Mouse (Mus musculus) forebrain, embryonic 12.5 days (tissue): ENCODE measurements around the gene Atxn10. TPM values are rescaled to one million over a fixed set of nuclear protein-coding genes. Genes with fewer than 3 reads are reported as not detected.
"Not testable (repeated sequence)": the region's sequence is repeated elsewhere in the genome, so short reads cannot be mapped to it uniquely, and the experiment has no call there.

Experiments
- ATAC-seq: fragments of 200-750 bp; cut with Nextera tagmentation; 2 replicates; pipeline ENCODE4 v1.8.0; 2017; ENCODE audit warnings: moderate TSS enrichment; ENCODE audit not compliant: low FRiP score
- H3K27ac ChIP-seq: fragments of 300-500 bp; sonication (generic); 2 replicates; pipeline ENCODE4 v1.5.1; 2016; ENCODE audit warnings: mild to moderate bottlenecking
- H3K27me3 ChIP-seq: fragments of 300-500 bp; sonication (generic); 2 replicates; pipeline ENCODE4 v1.6.1; 2016; ENCODE audit warnings: mild to moderate bottlenecking
- H3K36me3 ChIP-seq: fragments of 300-500 bp; sonication (generic); replicated peaks from 2 replicates; pipeline ENCODE4 v1.6.1; 2016; ENCODE audit warnings: mild to moderate bottlenecking
- H3K4me1 ChIP-seq: fragments of 300-500 bp; sonication (generic); 2 replicates; pipeline ENCODE4 v1.6.1; 2016
- H3K4me2 ChIP-seq: fragments of 300-500 bp; sonication (generic); 2 replicates; pipeline ENCODE4 v1.6.1; 2016; ENCODE audit warnings: mild to moderate bottlenecking, moderate library complexity
- H3K4me3 ChIP-seq: fragments of 300-500 bp; sonication (generic); replicated peaks from 2 replicates; pipeline ENCODE4 v1.5.1; 2016; ENCODE audit warnings: mild to moderate bottlenecking
- H3K9ac ChIP-seq: fragments of 300-500 bp; sonication (generic); 2 replicates; pipeline ENCODE4 v1.6.1; 2016; ENCODE audit warnings: mild to moderate bottlenecking
- H3K9me3 ChIP-seq: fragments of 300-500 bp; sonication (generic); 2 replicates; pipeline ENCODE4 v1.6.1; 2016
- WGBS: fragments of 180-500 bp; shearing (Covaris S2); methylation state at CpG from one replicate; pipeline ENCODE4 v1.1.7; 2016; 5-methylcytosine and 5-hydroxymethylcytosine counted together
- polyA plus RNA-seq: library from polyadenylated mRNA; unstranded; fragments of >200 nt; fragmentation: Nextera tagmentation; extraction: Ambion mirVana; gene quantifications from 2 replicates; pipeline ENCODE4 v1.2.1, GENCODE M21; 2016

The Atxn10 gene
- polyA plus RNA-seq, 1 experiment from 2014 or later: 407 TPM

DNA sequence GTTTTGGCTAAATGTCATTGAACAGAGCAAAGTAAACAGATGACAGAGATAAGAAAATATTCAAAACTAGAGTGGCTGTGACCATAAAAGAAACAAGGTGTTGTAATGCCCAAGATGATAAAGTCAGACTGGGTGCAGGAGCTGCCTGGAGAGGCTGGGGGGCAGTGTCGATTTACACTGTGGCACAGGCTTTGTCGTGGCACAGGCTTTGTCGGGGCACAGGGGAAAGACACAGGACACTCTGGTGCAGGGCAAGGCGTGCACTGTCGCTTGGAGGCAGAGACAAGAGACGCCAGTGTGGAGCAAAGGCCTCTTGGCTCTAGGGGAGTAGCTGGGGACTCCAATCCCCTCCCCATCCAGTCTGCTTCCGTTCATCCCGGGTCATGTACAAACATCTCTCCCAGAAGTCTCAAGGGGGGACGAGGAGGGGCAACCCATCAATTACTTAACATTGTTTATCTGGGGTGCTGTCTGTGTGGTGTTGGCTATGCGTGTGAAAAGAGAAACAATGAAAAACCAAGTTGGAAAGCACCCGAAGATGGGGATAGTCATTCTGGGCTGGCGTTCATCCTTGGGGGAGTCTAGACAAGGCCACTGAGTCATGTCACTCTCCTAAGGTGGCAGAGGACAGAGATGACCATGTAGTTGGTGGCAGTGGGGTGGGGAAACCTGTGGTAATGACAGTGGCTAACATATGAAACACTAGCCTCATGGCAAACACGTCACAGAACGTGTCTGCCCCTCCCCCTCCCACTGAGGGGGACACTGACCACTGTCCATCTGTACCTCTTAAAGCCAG, 19.5 kb upstream of the Atxn10 start:
- no peak for ATAC-seq
- Histone ChIP-seq H3K27ac (no peak overlapping the region), H3K4me2 (no peak overlapping the region), H3K4me1 (peaks cover 21% of the 10 kb centered on the region), H3K9me3 (no peaks in the 10 kb centered on the region), H3K36me3 (no peaks in the 10 kb centered on the region), H3K27me3 (peaks cover 12% of the 10 kb centered on the region; the same call in 1 of the 2 replicates), H3K4me3 (no peak overlapping the region), H3K9ac (no peak overlapping the region)
- WGBS: 65% methylated on average over 14 of the region's 14 CpGs

DNA sequence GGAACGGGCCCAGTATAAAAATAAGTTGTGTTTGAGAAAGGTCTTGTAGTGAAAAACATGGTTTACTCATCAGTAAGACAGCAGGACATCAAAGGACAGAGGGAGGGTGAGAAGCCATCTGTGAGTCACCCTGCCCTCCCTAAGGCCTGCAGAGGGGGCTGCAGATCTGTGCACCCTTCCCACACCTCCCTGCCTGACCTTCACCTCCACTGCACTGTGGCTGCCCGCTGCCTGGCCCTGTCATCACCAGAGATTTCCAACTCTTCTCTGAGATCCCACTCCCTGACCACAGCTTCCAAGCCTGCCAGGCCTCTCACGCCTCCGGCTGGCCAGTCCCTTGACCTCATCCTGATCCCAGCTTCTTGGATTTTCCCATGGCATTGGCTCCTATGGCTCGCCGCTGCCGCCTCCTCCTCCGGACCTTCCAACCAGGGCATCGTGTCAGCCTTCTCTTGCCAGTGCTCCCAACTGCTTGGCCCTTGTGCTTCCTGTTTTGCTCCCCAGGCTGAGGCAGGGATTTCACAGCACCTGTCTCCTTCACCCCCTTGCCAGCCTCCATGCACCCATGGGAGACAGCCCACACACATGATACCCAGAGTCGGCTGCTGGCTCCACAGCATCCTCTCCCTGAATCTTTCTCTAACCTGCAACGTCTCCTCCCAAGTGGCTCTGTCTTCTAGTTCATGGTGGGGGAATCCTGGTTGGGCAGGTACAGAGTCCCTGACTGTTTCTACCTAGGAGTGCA, 15.9 kb upstream of the Atxn10 start:
- H3K4me1 ChIP-seq: peaks cover 13% of the 10 kb centered on the region
- H3K9ac ChIP-seq: no peak overlapping the region
- peaks cover 12% of the 10 kb centered on the region; the same call in 1 of the 2 replicates for H3K27me3 ChIP-seq
- H3K4me2 ChIP-seq: no peak overlapping the region
- no peaks in the 10 kb centered on the region for H3K9me3 ChIP-seq
- H3K4me3 ChIP-seq: no peak overlapping the region
- no peak for ATAC-seq
- H3K27ac ChIP-seq: no peak overlapping the region
- 81% methylated on average over 11 of the region's 11 CpGs for WGBS
- no peaks in the 10 kb centered on the region for H3K36me3 ChIP-seq

DNA sequence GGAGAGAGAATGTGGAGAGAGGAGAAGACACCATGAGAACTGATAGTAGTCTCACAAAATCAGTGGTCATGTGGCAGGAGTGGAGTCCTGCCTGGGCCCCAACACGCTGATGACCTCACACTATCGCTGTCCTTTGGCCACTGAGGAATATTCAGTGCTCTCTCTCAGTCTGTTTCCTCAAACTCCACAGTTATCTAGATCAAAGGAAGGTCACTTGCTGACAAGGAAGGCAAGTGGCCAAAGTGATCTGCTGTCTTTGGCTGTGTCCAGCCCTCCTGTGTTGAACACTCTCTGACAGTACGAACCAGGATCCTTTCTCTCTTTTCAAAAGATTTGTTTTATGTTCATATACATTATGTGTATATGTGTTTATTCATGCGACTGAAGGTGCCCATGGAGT, 12.8 kb upstream of the Atxn10 start:
- Histone ChIP-seq H3K4me2 (no peak overlapping the region), H3K27me3 (peaks cover 2% of the 10 kb centered on the region; the same call in 1 of the 2 replicates), H3K36me3 (no peaks in the 10 kb centered on the region), H3K4me3 (no peak overlapping the region), H3K9me3 (no peaks in the 10 kb centered on the region), H3K27ac (no peak overlapping the region), H3K4me1 (no peaks in the 10 kb centered on the region), H3K9ac (no peak overlapping the region)
- no peak for ATAC-seq
- WGBS: 91% methylated on average over 4 of the region's 4 CpGs

DNA sequence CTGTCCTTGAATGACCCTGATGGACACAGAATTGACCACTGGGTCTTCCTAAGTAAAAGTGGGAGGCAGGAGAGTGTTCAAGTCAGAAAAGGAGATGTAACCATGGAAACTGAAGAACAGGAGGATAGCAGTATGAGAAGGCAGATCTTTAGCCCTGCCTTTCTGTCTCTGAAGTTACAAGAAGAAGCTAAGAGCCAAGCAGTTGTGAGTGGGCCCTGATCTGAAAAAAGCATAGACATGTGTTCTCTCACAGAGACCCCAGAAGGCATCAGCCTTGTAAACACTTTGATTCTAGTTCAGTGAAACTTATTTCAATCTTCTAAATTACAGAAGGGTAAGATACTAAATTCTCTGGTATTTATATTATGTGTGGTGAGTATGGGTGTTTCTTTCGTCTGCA, 11.6 kb upstream of the Atxn10 start:
- no peak overlapping the region for H3K4me3 ChIP-seq
- ATAC-seq: no peak
- H3K4me1 ChIP-seq: no peaks in the 10 kb centered on the region
- H3K9ac ChIP-seq: no peak overlapping the region
- H3K36me3 ChIP-seq: no peaks in the 10 kb centered on the region
- H3K9me3 ChIP-seq: no peaks in the 10 kb centered on the region
- no peak overlapping the region for H3K27ac ChIP-seq
- WGBS: 95% methylated on average over 1 of the region's 1 CpGs
- H3K27me3 ChIP-seq: peaks cover 2% of the 10 kb centered on the region; the same call in 1 of the 2 replicates
- H3K4me2 ChIP-seq: no peak overlapping the region

DNA sequence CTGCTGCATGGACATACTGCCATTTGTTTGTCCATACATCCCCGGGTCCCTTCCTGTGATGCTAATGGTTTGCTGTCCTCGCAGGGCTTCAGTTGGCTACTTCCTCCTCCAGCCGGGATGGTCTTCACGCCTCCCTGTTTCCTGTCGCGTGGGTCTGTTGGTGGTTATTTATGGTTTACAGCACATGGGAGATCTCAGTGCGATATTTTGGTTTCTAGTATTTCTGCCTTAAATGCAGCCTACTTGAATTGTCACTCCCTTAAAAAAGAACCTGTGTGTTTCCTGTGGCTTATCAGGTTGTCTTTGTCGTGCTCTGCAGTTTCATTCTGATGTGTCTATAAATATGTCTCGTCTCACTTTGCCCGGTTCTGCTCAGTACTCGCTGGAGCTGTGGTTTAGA, 8.2 kb upstream of the Atxn10 start:
- no peak overlapping the region for H3K27ac ChIP-seq
- H3K4me2 ChIP-seq: no peak overlapping the region
- no peak overlapping the region for H3K9ac ChIP-seq
- WGBS: 86% methylated on average over 11 of the region's 11 CpGs
- H3K4me3 ChIP-seq: no peak overlapping the region
- no peaks in the 10 kb centered on the region for H3K36me3 ChIP-seq
- H3K27me3 ChIP-seq: peaks cover 2% of the 10 kb centered on the region; the same call in 1 of the 2 replicates
- H3K9me3 ChIP-seq: no peaks in the 10 kb centered on the region
- ATAC-seq: no peak
- H3K4me1 ChIP-seq: no peaks in the 10 kb centered on the region

DNA sequence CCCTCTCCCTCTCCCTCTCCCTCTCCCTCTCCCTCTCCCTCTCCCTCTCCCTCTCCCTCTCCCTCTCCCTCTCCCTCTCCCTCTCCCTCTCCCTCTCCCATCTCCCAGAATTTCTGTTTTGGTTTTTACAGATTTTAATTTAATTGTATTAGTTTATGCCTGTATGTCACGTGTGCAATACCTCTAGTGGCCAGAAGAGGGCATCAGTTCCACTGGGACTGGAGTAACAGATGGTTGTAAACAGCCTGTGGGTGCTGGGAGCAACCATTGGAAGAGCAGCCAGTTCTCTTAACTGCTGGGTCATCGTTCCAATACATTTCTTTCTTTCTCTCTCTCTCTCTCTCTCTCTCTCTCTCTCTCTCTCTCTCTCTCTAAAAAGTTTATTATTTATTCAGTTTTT, 7.6 kb upstream of the Atxn10 start:
- H3K36me3 ChIP-seq, H3K4me2 ChIP-seq, H3K9ac ChIP-seq, H3K9me3 ChIP-seq, H3K4me1 ChIP-seq, H3K27me3 ChIP-seq, H3K4me3 ChIP-seq, H3K27ac ChIP-seq, ATAC-seq: not testable (repeated sequence)
- 81% methylated on average over 2 of the region's 2 CpGs for WGBS

DNA sequence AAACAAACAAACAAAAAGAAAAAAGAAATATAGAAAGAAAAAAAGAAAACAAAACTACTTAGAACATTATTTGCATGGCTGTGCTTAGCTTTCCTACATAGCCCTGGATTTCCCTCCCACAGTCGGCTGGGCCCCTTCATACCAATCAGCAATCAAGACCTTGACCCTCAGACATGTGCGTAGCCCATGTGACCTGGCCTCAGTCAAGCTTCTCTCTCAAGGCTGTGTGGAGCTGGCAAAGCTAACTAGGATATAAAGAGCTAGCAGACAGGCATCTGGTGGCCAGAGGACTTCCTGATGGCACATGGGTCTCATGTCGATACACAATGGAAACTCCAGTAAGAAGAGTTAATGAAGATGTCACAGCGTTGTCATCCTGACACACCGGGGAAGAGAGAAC, 6.9 kb upstream of the Atxn10 start:
- Histone ChIP-seq H3K9me3 (no peaks in the 10 kb centered on the region), H3K27ac (no peak overlapping the region), H3K36me3 (no peaks in the 10 kb centered on the region), H3K4me2 (no peak overlapping the region), H3K27me3 (peaks cover 2% of the 10 kb centered on the region; the same call in 1 of the 2 replicates), H3K9ac (no peak overlapping the region), H3K4me3 (no peak overlapping the region), H3K4me1 (no peaks in the 10 kb centered on the region)
- 92% methylated on average over 5 of the region's 5 CpGs for WGBS
- no peak for ATAC-seq

DNA sequence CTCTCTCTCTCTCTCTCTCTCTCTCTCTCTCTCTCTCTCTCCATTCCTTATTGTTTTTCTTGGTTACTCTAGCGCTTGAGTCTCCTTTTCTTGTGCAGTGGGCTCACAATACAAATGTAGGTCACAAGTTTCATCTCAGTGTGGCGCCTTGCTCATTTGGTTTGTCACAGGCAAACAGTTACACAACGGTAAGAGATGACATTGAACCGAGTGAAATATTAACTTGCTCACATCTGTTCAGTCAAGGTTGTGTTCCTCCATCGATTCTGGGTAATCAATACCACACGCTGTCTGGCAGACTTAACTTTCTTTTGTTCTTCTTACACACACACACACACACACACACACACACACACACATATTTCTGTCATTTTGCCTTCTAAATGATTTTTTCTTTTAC, 6.0 kb upstream of the Atxn10 start:
- no peak overlapping the region for H3K9ac ChIP-seq
- H3K27ac ChIP-seq: no peak overlapping the region
- WGBS: 94% methylated on average over 6 of the region's 6 CpGs
- H3K9me3 ChIP-seq: no peaks in the 10 kb centered on the region
- H3K4me2 ChIP-seq: no peak overlapping the region
- ATAC-seq: no peak
- peaks cover 2% of the 10 kb centered on the region; the same call in 1 of the 2 replicates for H3K27me3 ChIP-seq
- no peaks in the 10 kb centered on the region for H3K36me3 ChIP-seq
- H3K4me1 ChIP-seq: no peaks in the 10 kb centered on the region
- H3K4me3 ChIP-seq: no peak overlapping the region

DNA sequence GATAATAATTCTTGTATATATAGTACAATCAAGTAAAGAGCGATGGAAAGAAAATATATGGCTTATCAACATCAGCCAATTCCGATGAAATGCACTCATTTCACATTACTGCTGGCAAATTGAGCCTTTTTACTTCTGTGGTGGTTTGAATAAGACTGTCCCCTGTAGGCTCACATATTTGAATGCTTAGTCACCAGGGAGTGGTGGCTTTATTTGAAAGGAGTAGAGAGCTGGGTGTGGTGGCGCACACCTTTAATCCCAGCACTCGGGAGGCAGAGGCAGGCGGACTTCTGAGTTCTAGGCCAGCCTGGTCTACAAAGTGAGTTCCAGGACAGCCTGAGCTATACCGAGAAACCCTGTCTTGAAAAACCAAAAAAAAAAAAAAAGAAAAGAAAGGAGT, 2.5 kb upstream of the Atxn10 start:
- not testable (repeated sequence) for H3K27me3 ChIP-seq, H3K4me2 ChIP-seq, H3K36me3 ChIP-seq, H3K27ac ChIP-seq, H3K9ac ChIP-seq, H3K4me3 ChIP-seq, H3K9me3 ChIP-seq, ATAC-seq
- peaks cover 21% of the 10 kb centered on the region for H3K4me1 ChIP-seq
- 86% methylated on average over 6 of the region's 6 CpGs for WGBS

DNA sequence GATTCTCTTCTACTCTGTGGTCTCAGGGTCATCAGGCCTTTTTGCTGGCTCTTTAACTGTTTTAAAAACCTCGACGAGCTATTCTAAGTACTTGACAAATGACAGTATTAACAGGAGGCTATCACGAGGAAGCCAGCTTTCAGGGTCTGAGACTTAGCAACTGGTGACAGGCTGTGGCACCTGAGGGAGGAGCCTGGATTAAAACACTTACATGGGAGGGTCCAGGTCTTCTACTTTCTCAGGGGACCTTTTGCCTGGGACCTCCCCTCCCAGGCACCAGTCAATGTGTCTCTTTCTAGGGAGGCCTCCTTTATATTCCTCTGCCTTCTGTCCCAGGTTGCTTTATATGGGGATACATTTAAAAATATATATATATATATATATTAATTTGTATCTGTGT, 1.8 kb upstream of the Atxn10 start:
- Histone ChIP-seq H3K27ac (no peak overlapping the region), H3K4me3 (no peak overlapping the region), H3K9ac (no peak overlapping the region), H3K27me3 (no peaks in the 10 kb centered on the region), H3K9me3 (no peaks in the 10 kb centered on the region), H3K4me2 (no peak overlapping the region), H3K36me3 (no peaks in the 10 kb centered on the region), H3K4me1 (peaks cover 25% of the 10 kb centered on the region)
- no peak for ATAC-seq
- 67% methylated on average over 3 of the region's 3 CpGs for WGBS

DNA sequence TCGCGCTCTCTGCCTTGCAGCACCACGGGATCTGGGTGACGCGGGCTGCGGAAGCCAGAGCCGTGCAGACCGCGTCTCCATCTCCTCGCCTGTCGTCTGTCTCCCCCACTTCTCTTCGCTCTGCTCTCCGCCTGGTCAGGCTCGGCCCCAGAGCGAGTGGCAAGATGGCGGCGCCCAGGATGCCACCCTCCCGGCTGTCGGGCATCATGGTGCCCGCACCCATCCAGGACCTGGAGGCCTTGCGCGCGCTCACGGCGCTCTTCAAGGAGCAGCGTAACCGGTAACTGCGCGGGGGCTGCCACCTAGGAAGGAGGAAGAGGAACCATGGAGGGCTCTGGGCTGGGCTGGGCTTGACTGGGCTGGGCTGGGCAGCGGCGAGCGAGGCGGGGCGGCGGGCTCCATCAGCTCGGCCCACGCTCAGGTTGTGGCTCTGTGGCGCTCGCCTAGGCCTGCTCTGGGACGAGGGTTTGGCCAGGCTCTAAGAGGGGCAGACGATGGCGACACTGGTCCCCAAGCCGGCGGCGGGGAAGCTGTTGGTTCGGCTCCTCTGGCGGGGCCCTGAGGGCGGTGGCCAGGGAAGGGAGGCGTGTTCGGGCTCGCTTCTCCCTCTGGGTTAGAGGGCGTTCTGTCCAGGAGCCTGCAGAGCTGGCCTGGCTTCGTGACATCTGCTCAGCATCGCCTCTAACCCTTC, 401 bp downstream of the Atxn10 start:
- Histone ChIP-seq H3K9me3 (no peaks in the 10 kb centered on the region), H3K4me2 (peak overlapping the region; percentile 68), H3K9ac (peak overlapping the region; percentile 95), H3K27me3 (no peaks in the 10 kb centered on the region), H3K4me1 (peaks cover 26% of the 10 kb centered on the region), H3K4me3 (peak overlapping the region; percentile 96), H3K27ac (peak overlapping the region; percentile 98), H3K36me3 (no peaks in the 10 kb centered on the region)
- 1% methylated on average over 54 of the region's 54 CpGs for WGBS
- peak; percentile 96 for ATAC-seq

DNA sequence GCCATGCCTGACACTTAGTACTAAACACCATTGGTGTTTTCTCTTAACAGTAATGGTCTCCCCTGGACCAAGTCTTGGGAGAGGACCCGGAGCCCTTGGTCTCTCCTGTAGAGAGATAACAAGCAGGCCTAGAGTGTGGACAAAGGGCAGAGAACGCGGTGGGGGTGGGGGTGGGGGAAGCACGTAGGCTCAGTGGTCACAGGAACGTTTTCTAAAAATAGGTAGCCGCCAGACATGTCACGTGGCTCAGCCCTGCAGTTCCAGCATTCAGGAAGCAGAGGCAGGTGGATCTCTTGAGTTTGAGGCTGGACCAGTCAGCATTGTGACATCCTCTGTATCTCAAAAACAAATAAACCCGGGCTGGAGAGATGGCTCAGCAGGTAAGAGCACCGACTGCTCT, 1.2 kb downstream of the Atxn10 start:
- 56% methylated on average over 9 of the region's 9 CpGs for WGBS
- H3K4me2 ChIP-seq: peak overlapping the region; percentile 68
- peaks cover 26% of the 10 kb centered on the region for H3K4me1 ChIP-seq
- no peaks in the 10 kb centered on the region for H3K36me3 ChIP-seq
- H3K9ac ChIP-seq: peak overlapping the region; percentile 95
- H3K4me3 ChIP-seq: peak overlapping the region; percentile 96
- no peaks in the 10 kb centered on the region for H3K9me3 ChIP-seq
- no peaks in the 10 kb centered on the region for H3K27me3 ChIP-seq
- no peak for ATAC-seq
- peak overlapping the region; percentile 98 for H3K27ac ChIP-seq
